Mouse (Mus musculus) spleen, adult 2 months (tissue): ENCODE measurements around the gene Gm28230. TPM values are rescaled to one million over a fixed set of nuclear protein-coding genes. Genes with fewer than 3 reads are reported as not detected.

Experiments
- DNase-seq, 2 experiments: peaks; one replicate each; pipeline versions ENCODE4 v3.0.0 to v3.0.0-alpha.2; 2012 to 2021; ENCODE audit warnings: low spot score in 2 of 2, low read depth in 1 of 2
- H3K27ac ChIP-seq: fragments of 200-500 bp; 2 replicates; pipeline ENCODE4 v1.5.1; 2012; ENCODE audit warnings: low read length, inconsistent platforms; ENCODE audit not compliant: insufficient read depth
- H3K27me3 ChIP-seq: fragments of 200-500 bp; 2 replicates; pipeline ENCODE4 v1.6.1; 2012; ENCODE audit warnings: mild to moderate bottlenecking, moderate library complexity, low read length, inconsistent platforms; ENCODE audit not compliant: control insufficient read depth, insufficient read depth
- H3K36me3 ChIP-seq: fragments of 200-500 bp; 2 replicates; pipeline ENCODE4 v1.6.1; 2012; ENCODE audit warnings: mild to moderate bottlenecking, low read length, inconsistent platforms; ENCODE audit not compliant: control insufficient read depth, insufficient read depth
- H3K4me1 ChIP-seq: fragments of 200-500 bp; 2 replicates; pipeline ENCODE4 v1.6.1; 2011; ENCODE audit warnings: inconsistent platforms; ENCODE audit not compliant: control insufficient read depth, insufficient read depth, insufficient read length
- H3K4me3 ChIP-seq: fragments of 200-500 bp; 2 replicates; pipeline ENCODE4 v1.5.1; 2011; ENCODE audit warnings: mild to moderate bottlenecking, inconsistent platforms; ENCODE audit not compliant: insufficient read depth, insufficient read length; ENCODE audit errors: extremely low read depth
- CTCF ChIP-seq: fragments of 200-500 bp; IDR thresholded peaks from 2 replicates; pipeline ENCODE4 v1.5.1; 2011; ENCODE audit warnings: mild to moderate bottlenecking, inconsistent platforms; ENCODE audit not compliant: insufficient read depth, insufficient read length, insufficient replicate concordance; ENCODE audit errors: extremely low read depth
- POLR2A ChIP-seq: fragments of 200-500 bp; IDR thresholded peaks from 2 replicates; pipeline ENCODE4 v1.6.1; 2011; ENCODE audit warnings: low read depth, low read length, inconsistent platforms
- WGBS: fragments of 180-500 bp; shearing (Covaris S2); methylation state at CpG from one replicate; pipeline ENCODE4 v1.1.7; 2018; 5-methylcytosine and 5-hydroxymethylcytosine counted together
- polyA plus RNA-seq: library from polyadenylated mRNA; depleted of rRNA; stranded (reverse); fragments of >200 nt; gene quantifications from 2 replicates; pipeline ENCODE4 v1.2.3, GENCODE M21; 2012

Gene Gm28230
- polyA plus RNA-seq, 1 experiment = not detected

GRCm38 (mm10) chr2:74710929-74711543, 15.5 kb upstream of the Gm28230 start:
- peaks cover 20% of the 10 kb centered on the region for H3K27me3 ChIP-seq
- no peak overlapping the region for H3K4me3 ChIP-seq
- no peak for DNase-seq

GRCm38 (mm10) chr2:74711721-74712621, 14.6 kb upstream of the Gm28230 start, which contains the start of the genes Hoxd3 and Hoxd4:
TSS of gene Hoxd3 (plus strand) at chr2:74711927.
TSS of gene Hoxd4 (plus strand) at chr2:74711929.
- DNase-seq = no peak
- peaks cover 4% of the 10 kb centered on the region; the same call in 1 of the 2 replicates for H3K4me1 ChIP-seq
- 4% methylated on average over 65 of the region's 65 CpGs for WGBS
- no peak within 1 kb of the TSS for H3K27ac ChIP-seq
- H3K36me3 ChIP-seq = no peaks in the 10 kb centered on the region
- H3K4me3 ChIP-seq = peak within 1 kb of the TSS; percentile 35; the same call in 1 of the 2 replicates
- H3K27me3 ChIP-seq = peaks cover 20% of the 10 kb centered on the region
- TF ChIP-seq POLR2A (no peak), CTCF (no peak)

More at GRCm38 (mm10) chr2:74710929-74711543, 15.5 kb upstream of the Gm28230 start:
- peaks cover 4% of the 10 kb centered on the region; the same call in 1 of the 2 replicates for H3K4me1 ChIP-seq
- 7% methylated on average over 16 of the region's 16 CpGs for WGBS
- TF ChIP-seq CTCF (no peak), POLR2A (no peak)
- no peaks in the 10 kb centered on the region for H3K36me3 ChIP-seq
- no peak overlapping the region for H3K27ac ChIP-seq

GRCm38 (mm10) chr2:74713239-74714150, 13.0 kb upstream of the Gm28230 start:
- DNase-seq = no peak
- H3K27me3 ChIP-seq = peaks cover 20% of the 10 kb centered on the region
- TF ChIP-seq CTCF = no peak
- no peak overlapping the region for H3K4me3 ChIP-seq
- H3K4me1 ChIP-seq = peaks cover 4% of the 10 kb centered on the region; the same call in 1 of the 2 replicates
- H3K36me3 ChIP-seq = no peaks in the 10 kb centered on the region
- no peak overlapping the region for H3K27ac ChIP-seq
- 26% methylated on average over 19 of the region's 19 CpGs for WGBS

GRCm38 (mm10) chr2:74714156-74714789, 12.3 kb upstream of the Gm28230 start:
- TF ChIP-seq CTCF (no peak), POLR2A (no peak)
- H3K27me3 ChIP-seq = peaks cover 20% of the 10 kb centered on the region
- 14% methylated on average over 18 of the region's 18 CpGs for WGBS
- DNase-seq = no peak
- peaks cover 4% of the 10 kb centered on the region; the same call in 1 of the 2 replicates for H3K4me1 ChIP-seq
- no peaks in the 10 kb centered on the region for H3K36me3 ChIP-seq
- H3K4me3 ChIP-seq = no peak overlapping the region
- no peak overlapping the region for H3K27ac ChIP-seq

- H3K27ac ChIP-seq = no peak overlapping the region
- peaks cover 20% of the 10 kb centered on the region for H3K27me3 ChIP-seq
- peaks cover 4% of the 10 kb centered on the region; the same call in 1 of the 2 replicates for H3K4me1 ChIP-seq
- no peak overlapping the region for H3K4me3 ChIP-seq
- no peaks in the 10 kb centered on the region for H3K36me3 ChIP-seq
- DNase-seq = no peak
- TF ChIP-seq POLR2A (no peak), CTCF (no peak)
- 6% methylated on average over 14 of the region's 14 CpGs for WGBS
These were observed 11.6 kb upstream of the Gm28230 start for GRCm38 (mm10) chr2:74714881-74715280.
